Mouse (Mus musculus) liver, embryonic 14.5 days (tissue): ENCODE data around the gene Gm29049. TPM values are rescaled to one million over a fixed set of nuclear protein-coding genes. Genes with fewer than 3 reads are reported as not detected.
"Not testable (repeated sequence)": the region's sequence is repeated elsewhere in the genome, so short reads cannot be mapped to it uniquely, and the experiment has no call there.

Experiments used
- ATAC-seq: fragments of 200-750 bp; cut with Nextera tagmentation; 2 replicates; pipeline ENCODE4 v1.8.0; 2017; ENCODE audit warnings: moderate number of reproducible peaks, mild to moderate bottlenecking, moderate library complexity; ENCODE audit not compliant: insufficient read depth
- DNase-seq, 3 experiments: peaks; one replicate each; pipeline ENCODE4 v3.0.0-alpha.2; 2012 to 2013; ENCODE audit warnings: low read depth in 3 of 3, low spot score in 3 of 3
- H3K27ac ChIP-seq: fragments of 300-500 bp; sonication (generic); 2 replicates; pipeline ENCODE4 v1.5.1; 2014; ENCODE audit warnings: moderate library complexity, mild to moderate bottlenecking, control low read depth, inconsistent platforms
- H3K27me3 ChIP-seq: fragments of 300-500 bp; sonication (generic); 2 replicates; pipeline ENCODE4 v1.6.1; 2014; ENCODE audit warnings: mild to moderate bottlenecking, low read length, moderate library complexity; ENCODE audit not compliant: control insufficient read depth, insufficient read depth
- H3K36me3 ChIP-seq: fragments of 300-500 bp; sonication (generic); replicated peaks from 2 replicates; pipeline ENCODE4 v1.6.1; 2014; ENCODE audit warnings: low read depth; ENCODE audit not compliant: control insufficient read depth, insufficient read depth
- H3K4me1 ChIP-seq, 2 experiments: fragments of 200-500 bp in 1 of 2; fragments of 300-500 bp in 1 of 2; sonication (generic) in 1 of 2; replicated peaks; 2 replicates each; pipeline ENCODE4 v1.6.1; 2012 to 2014; ENCODE audit warnings: antibody characterized with exemption in 1 of 2, inconsistent platforms in 1 of 2, low read length in 1 of 2; ENCODE audit not compliant: control insufficient read depth in 2 of 2, insufficient read depth in 2 of 2
- H3K4me2 ChIP-seq: fragments of 300-500 bp; sonication (generic); 2 replicates; pipeline ENCODE4 v1.6.1; 2014; ENCODE audit warnings: low read depth, mild to moderate bottlenecking, control low read depth, moderate library complexity
- H3K4me3 ChIP-seq, 2 experiments: fragments of 200-500 bp in 1 of 2; fragments of 300-500 bp in 1 of 2; sonication (generic) in 1 of 2; 2 replicates each; pipeline ENCODE4 v1.5.1; 2012 to 2014; ENCODE audit warnings: low read depth in 2 of 2, low read length in 2 of 2, mild to moderate bottlenecking in 2 of 2, control low read depth in 1 of 2, inconsistent platforms in 1 of 2, moderate library complexity in 1 of 2; ENCODE audit not compliant: insufficient read depth in 1 of 2
- H3K9ac ChIP-seq: fragments of 300-500 bp; sonication (generic); replicated peaks from 2 replicates; pipeline ENCODE4 v1.6.1; 2014; ENCODE audit warnings: mild to moderate bottlenecking, control low read depth, moderate library complexity
- H3K9me3 ChIP-seq: fragments of 300-500 bp; sonication (generic); 2 replicates; pipeline ENCODE4 v1.6.1; 2016; ENCODE audit warnings: low read length, mixed read lengths; ENCODE audit not compliant: control insufficient read depth
- WGBS: fragments of 180-500 bp; shearing (Covaris S2); extraction: QIAGEN DNeasy Blood & Tissue Kit; methylation state at CpG from one replicate; pipeline ENCODE4 v1.1.7; 2014; ENCODE audit not compliant: insufficient replicate concordance; 5-methylcytosine and 5-hydroxymethylcytosine counted together
- polyA plus RNA-seq, 2 experiments: library from polyadenylated mRNA; depleted of rRNA in 1 of 2; stranded (reverse) in 1 of 2; unstranded in 1 of 2; fragments of >200 nt; fragmentation: Nextera tagmentation in 1 of 2; extraction: Ambion mirVana in 1 of 2; gene quantifications; 2 replicates each; pipeline versions ENCODE4 v1.2.1 to v1.2.3; 2012 to 2014

The Gm29049 gene
- not detected in 2 replicates for polyA plus RNA-seq (2012; rRNA removed)
- polyA plus RNA-seq (2014; fragmentation: Nextera tagmentation; extraction: Ambion mirVana), result not detected in 2 replicates

DNA sequence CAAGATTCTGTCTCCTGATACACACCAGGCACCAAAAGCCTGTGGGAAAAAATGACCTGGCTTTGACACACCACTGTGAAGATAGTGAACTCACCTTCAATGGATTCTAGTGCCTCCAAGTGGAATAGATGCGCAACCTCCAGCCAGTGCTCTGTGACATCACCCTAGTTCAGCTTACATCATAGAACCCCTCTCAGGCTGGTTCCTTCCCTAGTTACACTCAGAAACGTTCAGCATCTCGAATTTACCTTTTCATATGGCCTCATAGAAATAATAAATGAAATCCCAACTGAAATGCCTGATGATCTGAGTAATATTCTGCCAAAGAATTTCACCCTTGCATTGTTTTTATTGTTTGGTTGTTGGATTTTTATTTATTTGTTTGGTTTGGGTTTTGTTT is at the start of gene Gm29049:
Gene Gm29049, minus strand, starts transcription at position 101 of the 400 bp plus-strand sequence.
- not testable (repeated sequence) for ATAC-seq, H3K27ac ChIP-seq, H3K4me3 ChIP-seq, H3K9me3 ChIP-seq, H3K27me3 ChIP-seq, H3K36me3 ChIP-seq, H3K9ac ChIP-seq, H3K4me1 ChIP-seq, H3K4me2 ChIP-seq, DNase-seq
- 19% methylated on average over 2 of the region's 3 CpGs for WGBS

Other genes starting within 250 kb of the Gm29049 start
- gene Gm20825, start 74.3 kb upstream of the Gm29049 start, polyA plus RNA-seq (2012; rRNA removed), result not detected in 2 replicates
- not detected in 2 replicates for gene Gm20825, start 74.3 kb upstream of the Gm29049 start, polyA plus RNA-seq (2014; fragmentation: Nextera tagmentation; extraction: Ambion mirVana)